Mouse (Mus musculus) right cerebral cortex, postnatal 25 days (tissue): ENCODE measurements around the gene Mok.
"Not testable (repeated sequence)": the region's sequence is repeated elsewhere in the genome, so short reads cannot be mapped to it uniquely, and the experiment has no call there.

Source experiments
- DNase-seq: peaks from one replicate; pipeline ENCODE4 v3.0.0; 2022

Gene Mok

DNA sequence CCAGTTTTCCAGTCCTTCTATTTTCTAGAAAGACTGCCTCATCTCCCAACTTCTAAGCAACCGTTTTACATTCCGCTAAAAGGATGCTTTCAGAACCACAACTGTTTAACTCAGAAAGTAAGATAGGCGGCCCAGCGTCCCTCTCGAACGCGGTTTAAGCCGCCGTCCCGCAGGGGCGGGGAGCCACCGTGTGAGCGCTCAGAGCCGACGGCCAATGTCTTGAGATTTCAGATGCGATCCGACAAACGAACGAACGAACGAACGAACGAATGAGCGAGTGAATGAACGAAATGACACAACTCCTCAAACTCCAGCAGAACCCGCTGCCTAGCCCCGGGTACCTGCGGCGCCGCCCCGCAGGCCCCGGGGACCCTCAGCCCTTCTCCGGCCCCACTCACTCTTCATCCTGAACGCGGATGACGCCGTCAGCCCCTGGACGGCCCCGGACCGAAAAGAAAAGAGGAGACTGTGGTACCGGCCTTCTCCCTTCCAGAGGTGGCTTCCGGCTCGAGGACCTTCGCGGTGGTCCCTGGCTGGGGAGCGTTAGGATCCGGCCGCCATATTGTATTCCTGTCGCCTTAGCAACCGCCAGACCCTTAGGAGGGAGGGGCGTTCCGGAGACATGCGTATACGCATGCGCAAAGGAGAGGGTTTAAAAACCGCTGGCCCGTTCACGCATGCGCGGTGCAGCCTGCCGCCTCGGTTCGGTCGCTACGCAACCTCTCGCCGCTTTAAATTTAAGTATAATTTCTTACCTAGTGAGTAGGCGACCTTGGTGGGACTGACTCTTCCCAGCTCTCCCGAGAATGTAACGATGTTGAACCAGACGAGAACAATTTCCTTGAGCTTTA lies at the start of gene Mok:
Gene Mok (minus strand): TSS at position 592 of the 851 bp plus-strand sequence.
- DNase-seq, result peak; percentile 96

- DNase-seq, result peak; percentile 98
These were observed 48.6 kb upstream of the Mok start, which contains the start of the genes Cinp and Tecpr2 for GRCm38 (mm10) chr12:110889036-110890020. TSS of gene Cinp (minus strand) at chr12:110889145. TSS of gene Tecpr2 (plus strand) at chr12:110889264.

DNA sequence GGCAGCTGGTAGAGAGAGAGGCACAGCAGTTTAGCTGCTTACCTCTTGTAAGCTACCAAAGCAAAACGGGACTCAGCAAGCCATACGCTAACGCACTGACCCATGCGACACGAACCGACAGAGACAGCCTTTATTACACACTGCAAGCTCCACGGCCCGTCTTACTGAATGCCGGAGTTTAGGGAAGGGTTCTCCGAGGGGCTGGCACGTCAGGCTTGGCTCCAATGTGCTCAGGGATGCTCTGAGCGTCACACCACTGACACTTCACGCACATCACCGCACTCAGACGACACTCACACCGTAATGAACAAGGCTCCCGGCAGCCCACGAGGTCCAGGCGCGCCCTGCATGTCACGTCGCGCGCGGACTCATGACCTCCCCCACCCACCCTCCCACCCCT lies 47.9 kb upstream of the Mok start:
- no peak for DNase-seq

GRCm38 (mm10) chr12:110888106-110888505 lies 47.4 kb upstream of the Mok start:
- no peak for DNase-seq

- DNase-seq, result no peak
These were observed 44.5 kb upstream of the Mok start for GRCm38 (mm10) chr12:110885251-110885650.

DNA sequence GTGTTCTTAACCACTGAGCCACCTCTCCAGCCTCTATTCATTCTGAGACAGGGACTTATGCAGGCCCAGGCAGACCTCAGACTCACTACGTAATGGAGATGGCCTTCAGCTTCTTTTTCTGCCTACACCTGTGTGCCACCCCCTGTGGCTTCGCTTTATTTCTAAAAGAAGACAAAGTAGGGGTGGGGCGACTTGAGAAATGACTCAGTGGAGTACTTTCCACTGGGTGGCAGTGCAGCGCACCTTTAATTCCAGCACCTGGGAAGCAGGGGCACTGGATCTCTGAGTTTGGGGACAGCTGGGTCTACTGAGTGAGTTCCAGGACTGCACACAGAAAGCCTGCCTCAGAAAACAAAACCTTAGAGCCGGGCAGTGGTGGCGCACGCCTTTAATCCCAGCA lies 41.6 kb upstream of the Mok start:
- no peak for DNase-seq

DNA sequence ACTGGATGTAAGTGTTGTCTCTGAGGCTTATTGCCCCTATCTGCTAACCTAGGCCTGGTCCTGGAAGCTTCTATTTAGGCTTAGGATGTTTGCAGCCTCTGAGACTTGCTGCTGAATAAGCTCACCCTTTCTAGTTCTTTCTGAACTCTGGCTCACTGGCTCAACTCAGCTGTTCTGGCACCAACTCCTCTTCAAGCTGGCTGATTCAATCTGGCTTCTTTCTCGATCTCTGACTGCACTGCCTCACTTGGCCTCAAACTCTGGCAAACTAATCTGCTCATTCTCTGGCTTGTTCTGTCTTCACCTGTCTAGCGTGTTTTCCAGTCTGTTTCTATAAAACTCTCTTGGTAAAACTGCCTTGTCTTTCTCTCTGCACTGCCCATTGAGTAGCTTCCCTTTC lies 34.6 kb upstream of the Mok start:
- DNase-seq, result no peak

DNA sequence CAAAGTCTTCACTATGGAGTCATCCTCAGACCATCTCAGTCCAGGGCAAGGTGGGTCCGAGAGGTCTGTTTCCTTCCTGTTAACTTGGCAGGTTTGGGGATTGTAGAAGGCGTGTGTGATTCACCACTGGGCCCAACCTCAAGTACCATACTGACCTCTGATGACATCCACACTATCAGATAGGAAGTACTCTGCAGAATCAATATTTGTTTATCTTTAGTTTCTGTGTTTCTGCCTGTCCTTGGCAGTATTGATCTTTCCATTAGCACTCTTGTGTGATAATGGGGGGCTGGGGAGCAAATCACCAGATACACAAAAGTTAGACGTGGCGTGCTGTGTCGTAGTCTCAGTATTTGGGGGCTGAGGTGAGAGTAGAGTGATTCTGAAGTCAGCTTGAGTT lies 30.5 kb upstream of the Mok start:
- DNase-seq, result no peak

- DNase-seq, result no peak
These were observed 29.4 kb upstream of the Mok start for GRCm38 (mm10) chr12:110870107-110870506.

DNA sequence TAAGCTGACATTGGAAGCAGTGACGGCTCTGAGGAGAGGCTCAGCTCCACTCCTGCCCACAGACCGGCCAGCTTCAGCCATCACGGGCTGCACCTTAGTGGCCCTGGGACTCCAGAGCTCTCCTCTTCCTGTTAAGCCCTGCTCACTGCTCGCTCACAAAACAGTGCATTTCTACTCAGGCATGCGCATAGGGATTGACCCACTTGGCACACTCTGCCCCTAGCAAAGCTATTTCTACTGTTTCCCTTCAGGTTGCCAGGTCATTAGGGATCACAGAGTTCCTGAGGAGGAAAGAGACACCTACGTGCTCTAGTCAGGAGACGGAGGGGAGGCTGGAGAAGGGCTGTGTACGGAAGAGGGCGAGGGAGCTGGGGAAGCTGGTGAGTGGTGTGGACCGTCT lies 25.2 kb upstream of the Mok start:
- no peak for DNase-seq

DNA sequence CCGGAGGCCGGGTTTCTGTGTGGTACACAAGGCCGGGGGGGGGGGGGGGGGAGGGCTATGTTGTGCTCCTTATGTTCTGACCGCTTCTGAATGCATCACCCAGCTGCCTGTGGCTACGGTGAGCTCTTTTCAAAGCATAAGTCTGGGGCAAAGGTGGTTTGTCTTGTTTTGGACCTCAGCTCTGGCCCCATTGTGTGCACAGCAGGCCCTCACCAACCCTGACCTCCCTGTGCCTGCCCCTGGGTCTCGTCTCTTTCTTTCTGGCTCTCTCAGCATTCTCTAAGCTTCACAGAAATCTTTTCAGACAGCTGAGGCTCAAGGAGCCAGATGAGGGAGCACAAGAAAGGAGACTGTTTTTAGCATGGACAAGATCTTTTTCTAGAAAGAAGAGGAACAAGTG lies 24.8 kb upstream of the Mok start:
- no peak for DNase-seq

- DNase-seq, result no peak
These were observed 23.3 kb upstream of the Mok start for GRCm38 (mm10) chr12:110864008-110864407.

GRCm38 (mm10) chr12:110861256-110861655 lies 20.5 kb upstream of the Mok start:
- no peak for DNase-seq

DNA sequence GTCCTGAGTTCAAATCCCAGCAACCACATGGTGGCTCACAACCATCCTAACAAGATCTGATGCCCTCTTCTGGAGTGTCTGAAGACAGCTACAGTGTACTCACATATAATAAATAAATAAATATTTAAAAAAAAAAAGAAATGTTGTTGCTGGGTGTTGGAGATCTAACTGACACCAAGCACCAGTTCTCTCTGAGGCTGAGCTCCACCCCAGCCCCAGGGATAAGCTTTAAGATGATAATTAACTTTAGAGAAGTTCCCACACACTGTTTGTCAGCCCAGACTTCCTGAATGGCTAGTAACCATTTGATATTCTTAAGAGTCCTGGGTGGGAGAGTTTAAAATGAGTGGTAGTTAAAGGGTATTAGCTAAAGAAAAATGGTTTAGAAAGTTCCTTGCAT lies 19.6 kb upstream of the Mok start:
- no peak for DNase-seq

DNA sequence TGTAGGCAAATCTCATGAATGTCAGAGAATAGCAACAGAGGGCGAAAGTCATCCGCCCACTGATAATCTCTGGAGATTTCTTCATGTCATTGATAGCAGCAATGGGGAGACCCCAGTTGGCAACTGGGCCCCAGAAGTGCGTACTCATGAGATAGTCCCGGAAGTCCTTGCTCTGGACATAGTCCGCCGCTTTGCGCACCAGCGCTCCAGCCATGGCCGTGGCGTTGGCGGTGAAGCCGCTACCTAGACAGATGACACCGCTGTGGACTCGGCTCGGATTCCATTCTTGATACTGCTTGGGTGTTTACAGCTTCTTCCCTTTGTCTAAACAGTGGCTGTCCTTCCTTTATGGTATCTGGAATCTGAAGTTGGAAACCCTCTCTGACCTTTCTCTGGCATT lies 17.9 kb upstream of the Mok start:
- DNase-seq, result not testable (repeated sequence)

DNA sequence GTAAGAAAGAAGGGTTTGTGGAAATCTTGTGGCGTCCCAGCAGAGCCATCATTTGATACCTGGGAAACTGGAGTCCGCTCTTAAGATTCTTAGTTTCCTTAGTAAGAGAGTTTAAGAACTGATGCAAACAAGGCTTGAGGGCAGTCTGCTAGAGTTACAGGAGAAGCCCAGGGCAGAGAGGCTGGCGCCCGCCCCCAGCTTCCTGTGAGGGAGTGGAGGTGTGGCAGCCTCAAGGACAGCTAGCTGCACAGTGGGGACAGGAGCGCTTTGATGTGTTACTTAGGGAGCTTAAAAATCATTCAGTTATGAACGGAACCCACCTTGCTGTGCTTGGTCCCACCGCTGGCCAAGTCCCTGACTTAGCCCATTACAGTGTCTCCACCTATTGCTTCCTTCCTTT lies 16.5 kb upstream of the Mok start:
- DNase-seq, result no peak

DNA sequence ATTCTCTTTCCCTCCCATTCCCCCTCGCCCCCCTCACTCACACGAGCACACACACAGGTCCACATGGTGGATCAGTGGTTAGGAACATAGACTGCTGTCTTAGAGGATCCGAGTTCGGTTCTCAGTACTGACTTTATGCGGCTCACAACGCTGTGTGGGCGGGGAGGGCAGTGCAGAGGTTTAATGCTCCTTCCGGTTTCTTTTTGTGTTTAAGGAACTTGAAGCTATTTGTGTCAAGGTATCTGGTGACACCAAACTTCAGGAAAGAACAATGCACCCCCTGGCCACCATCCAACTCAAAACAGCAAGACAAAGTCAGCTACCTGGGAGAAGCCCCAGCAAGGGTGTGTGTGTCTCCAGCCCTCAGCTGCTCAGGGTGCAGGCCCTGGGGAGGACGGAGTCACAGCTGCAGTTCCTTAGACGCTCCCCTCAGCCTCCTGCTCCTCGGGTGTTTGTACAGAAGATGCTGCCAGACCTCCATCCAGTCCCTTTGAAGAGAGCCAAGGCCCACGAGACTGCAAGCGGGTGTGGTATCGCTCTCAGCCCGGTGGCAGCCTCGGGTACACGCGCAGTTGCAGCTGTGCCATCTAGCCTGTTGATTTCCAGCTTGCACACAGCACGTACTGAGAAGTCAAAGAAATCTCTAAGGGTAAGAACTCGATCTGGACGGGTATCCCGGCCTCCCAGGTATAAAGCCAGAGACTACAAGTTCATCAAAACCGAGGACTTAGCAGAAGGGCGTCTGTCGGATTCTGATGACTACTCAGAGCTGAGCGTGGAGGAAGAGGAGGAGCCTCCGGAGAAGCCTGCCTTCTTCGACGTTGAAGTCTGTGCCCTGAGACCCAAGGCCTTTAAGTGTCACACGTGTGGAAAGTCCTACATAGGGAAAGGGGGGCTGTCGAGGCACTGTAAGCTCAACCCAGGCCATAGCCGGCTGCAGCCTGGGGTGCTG lies 14.3 kb upstream of the Mok start:
- no peak for DNase-seq

DNA sequence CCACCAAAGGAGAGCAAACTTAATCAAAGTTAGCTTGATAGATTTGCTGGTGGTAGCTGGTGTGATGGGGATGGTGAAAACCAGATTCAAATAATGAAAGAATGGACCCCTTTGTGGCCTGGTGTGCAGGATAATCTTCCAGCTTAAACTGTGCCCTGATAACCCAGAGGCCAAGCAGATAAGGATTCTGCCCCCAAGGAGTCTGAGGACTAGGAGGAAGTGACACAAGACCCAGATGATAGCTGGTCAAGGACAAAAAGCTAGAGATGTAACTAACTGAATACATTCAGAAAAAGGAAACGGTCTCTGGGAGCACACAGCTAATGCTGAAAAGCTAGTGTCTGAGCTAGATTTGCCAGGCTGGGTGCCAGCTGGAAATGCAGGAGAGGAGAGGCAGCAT lies 11.2 kb upstream of the Mok start:
- no peak for DNase-seq

DNA sequence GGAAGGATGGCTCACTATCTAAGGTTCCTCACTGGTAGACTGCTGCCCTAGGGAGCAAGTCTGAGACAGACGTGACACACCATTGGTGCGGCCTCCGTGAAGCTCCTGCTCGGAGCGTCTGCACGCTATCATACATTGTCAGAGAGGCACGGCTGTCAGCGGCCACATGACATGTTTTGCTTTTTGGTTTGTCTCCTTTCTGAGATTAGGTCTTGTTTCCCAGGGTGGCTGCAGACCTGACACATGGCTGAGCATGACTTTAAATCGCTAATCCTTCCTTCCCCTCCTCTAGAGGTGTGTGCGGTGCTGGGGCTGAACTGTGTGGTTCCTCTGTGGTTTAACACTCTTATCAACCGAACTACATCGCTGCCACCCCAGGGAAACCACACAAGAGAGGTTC lies 10.7 kb upstream of the Mok start:
- DNase-seq, result no peak

DNA sequence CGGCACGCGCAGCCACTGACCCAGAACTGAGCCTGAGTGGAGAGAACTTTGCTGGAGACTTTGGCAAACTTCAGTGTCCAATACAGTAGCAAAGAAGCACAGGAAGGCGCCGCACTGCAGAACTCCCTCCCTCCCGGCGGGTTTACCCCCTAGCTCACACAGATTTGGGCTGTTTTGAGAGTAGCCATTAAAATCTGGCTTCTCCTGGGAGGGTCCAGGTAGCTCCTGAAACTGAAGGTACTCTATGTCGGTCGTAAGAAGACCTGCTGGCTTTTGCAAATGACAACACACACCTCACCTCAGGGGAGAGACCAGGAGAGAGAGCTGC lies 10.2 kb upstream of the Mok start:
- DNase-seq, result no peak

GRCm38 (mm10) chr12:110850010-110850928 lies 9.5 kb upstream of the Mok start, which contains the start of gene Zfp839:
TSS of gene Zfp839 (plus strand) at chr12:110850253.
- peak; percentile 90 for DNase-seq
